Mouse (Mus musculus) liver, adult 2 months (tissue): ENCODE measurements at regions not wholly inside any gene's neighbourhood (a gene's known extent, or its start where the extent isn't known, plus 50 kb on each side); places are given as distances from the start of the nearest gene placed in this dataset.

Experiments used
- DNase-seq: peaks from one replicate; pipeline ENCODE4 v3.0.0-alpha.2; 2011; ENCODE audit warnings: low read depth, low spot score; ENCODE audit errors: extremely low read depth
- H3K27ac ChIP-seq: fragments of 200-500 bp; replicated peaks from 2 replicates; pipeline ENCODE4 v1.5.1; 2012; ENCODE audit warnings: low read depth, mild to moderate bottlenecking, control low read depth, inconsistent platforms, low read length; ENCODE audit not compliant: insufficient read depth
- H3K27me3 ChIP-seq: fragments of 200-500 bp; 2 replicates; pipeline ENCODE4 v1.6.1; 2012; ENCODE audit warnings: mild to moderate bottlenecking, moderate library complexity, low read length, inconsistent platforms; ENCODE audit not compliant: control insufficient read depth, insufficient read depth
- H3K36me3 ChIP-seq: fragments of 200-500 bp; 2 replicates; pipeline ENCODE4 v1.6.1; 2012; ENCODE audit warnings: low read length, inconsistent platforms; ENCODE audit not compliant: control insufficient read depth, insufficient read depth
- H3K4me1 ChIP-seq: fragments of 200-500 bp; 2 replicates; pipeline ENCODE4 v1.6.1; 2011; ENCODE audit warnings: low read length; ENCODE audit not compliant: control insufficient read depth, insufficient read depth
- H3K4me3 ChIP-seq: fragments of 200-500 bp; 2 replicates; pipeline ENCODE4 v1.5.1; 2011; ENCODE audit warnings: low read depth, mild to moderate bottlenecking, control low read depth, low read length, moderate library complexity; ENCODE audit not compliant: insufficient read depth
- H3K79me2 ChIP-seq: fragments of 200-500 bp; 2 replicates; pipeline ENCODE4 v1.6.1; 2012; ENCODE audit warnings: inconsistent platforms, mild to moderate bottlenecking, low read length, moderate library complexity; ENCODE audit not compliant: control insufficient read depth, insufficient read depth
- H3K9ac ChIP-seq: fragments of 200-500 bp; 2 replicates; pipeline ENCODE4 v1.6.1; 2012; ENCODE audit warnings: low read depth, mild to moderate bottlenecking, control low read depth, inconsistent platforms, low read length
- CTCF ChIP-seq: fragments of 200-500 bp; IDR thresholded peaks from 2 replicates; pipeline ENCODE4 v1.5.1; 2011; ENCODE audit warnings: low read depth, low read length, control low read depth
- POLR2A ChIP-seq: fragments of 200-500 bp; IDR thresholded peaks from 2 replicates; pipeline ENCODE4 v1.6.1; 2011; ENCODE audit warnings: low read length, control low read depth; ENCODE audit not compliant: insufficient read depth; ENCODE audit errors: extremely low read depth
- WGBS: fragments of 180-500 bp; shearing (Covaris S2); methylation state at CpG from one replicate; pipeline ENCODE4 v1.1.7; 2018; 5-methylcytosine and 5-hydroxymethylcytosine counted together

DNA sequence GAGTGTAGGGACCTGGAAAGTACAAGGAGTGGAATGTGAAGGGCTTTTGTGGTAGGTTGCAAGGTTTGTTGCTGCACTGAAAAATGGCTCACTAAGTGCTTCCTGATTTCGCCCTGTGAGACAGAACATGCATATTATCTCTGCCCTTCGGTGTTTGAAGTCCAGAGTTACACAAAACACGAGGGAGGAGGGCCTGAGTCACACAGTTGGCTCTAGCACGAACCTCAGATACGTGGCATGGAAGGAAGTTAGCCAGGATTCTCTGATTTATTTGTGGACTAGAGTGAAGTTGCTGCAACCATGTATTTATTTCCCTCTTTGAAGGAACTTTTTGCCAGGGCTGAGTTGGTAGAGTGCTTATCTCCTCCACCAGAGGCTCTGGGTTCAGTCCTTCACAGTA lies 73.2 kb upstream of the Arpp21 start:
- Histone ChIP-seq H3K4me1 (no peaks in the 10 kb centered on the region), H3K36me3 (no peaks in the 10 kb centered on the region), H3K9ac (no peak overlapping the region), H3K27me3 (no peaks in the 10 kb centered on the region), H3K27ac (no peak overlapping the region), H3K79me2 (no peaks in the 10 kb centered on the region), H3K4me3 (no peak overlapping the region)
- TF ChIP-seq CTCF (no peak), POLR2A (no peak)
- 33% methylated on average over 5 of the region's 5 CpGs for WGBS
- DNase-seq: peak; percentile 6

DNA sequence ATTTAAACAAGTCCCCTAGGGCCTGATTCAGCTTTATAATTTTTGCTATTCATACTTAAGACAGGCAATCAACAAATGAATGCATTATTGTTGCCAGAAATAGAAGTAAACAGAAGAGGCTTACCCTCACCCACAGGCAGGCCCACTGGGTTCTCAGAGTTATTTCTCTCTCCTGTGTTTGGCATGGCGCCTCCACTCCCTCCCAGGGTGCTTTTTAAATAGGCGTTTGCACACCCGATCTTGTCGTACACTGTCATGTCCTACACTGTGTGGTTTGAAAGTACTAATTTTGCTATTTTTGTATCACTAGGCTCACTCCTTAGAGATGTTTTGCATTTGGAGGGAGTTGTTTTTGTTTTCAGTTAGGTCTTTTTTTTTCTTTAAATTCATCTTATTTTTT lies 72.1 kb upstream of the Arpp21 start:
- H3K27me3 ChIP-seq: no peaks in the 10 kb centered on the region
- no peak overlapping the region for H3K27ac ChIP-seq
- H3K4me1 ChIP-seq: no peaks in the 10 kb centered on the region
- H3K4me3 ChIP-seq: no peak overlapping the region
- DNase-seq: no peak
- 74% methylated on average over 4 of the region's 4 CpGs for WGBS
- TF ChIP-seq CTCF: no peak
- no peak for TF ChIP-seq POLR2A
- H3K79me2 ChIP-seq: no peaks in the 10 kb centered on the region
- H3K36me3 ChIP-seq: no peaks in the 10 kb centered on the region
- H3K9ac ChIP-seq: no peak overlapping the region

DNA sequence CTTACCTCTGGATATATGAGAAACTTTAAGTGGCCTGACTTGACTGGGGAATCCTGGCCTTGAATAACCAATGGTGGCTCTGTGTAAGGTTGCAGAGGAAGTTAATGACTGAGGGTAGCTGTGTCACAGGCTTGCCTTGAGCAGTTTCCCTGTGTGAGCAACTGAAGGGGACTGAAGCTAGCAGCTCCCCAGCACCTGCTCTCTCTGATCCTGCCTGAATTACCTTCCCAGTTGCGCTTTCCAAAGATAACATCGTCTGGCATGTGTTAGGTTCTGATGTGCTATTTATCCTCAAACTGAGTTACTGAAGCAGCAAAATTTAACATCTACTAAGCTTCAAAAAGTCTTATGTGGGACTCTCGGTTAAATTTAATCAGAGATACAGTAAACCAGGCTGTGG lies 56.1 kb upstream of the Arpp21 start:
- Histone ChIP-seq H3K4me1 (no peaks in the 10 kb centered on the region), H3K9ac (no peak overlapping the region), H3K27ac (no peak overlapping the region), H3K4me3 (no peak overlapping the region), H3K79me2 (no peaks in the 10 kb centered on the region), H3K27me3 (no peaks in the 10 kb centered on the region), H3K36me3 (no peaks in the 10 kb centered on the region)
- no peak for TF ChIP-seq POLR2A
- no peak for TF ChIP-seq CTCF
- DNase-seq: no peak
- 77% methylated on average over 3 of the region's 3 CpGs for WGBS
